In the genomic region with DNA sequence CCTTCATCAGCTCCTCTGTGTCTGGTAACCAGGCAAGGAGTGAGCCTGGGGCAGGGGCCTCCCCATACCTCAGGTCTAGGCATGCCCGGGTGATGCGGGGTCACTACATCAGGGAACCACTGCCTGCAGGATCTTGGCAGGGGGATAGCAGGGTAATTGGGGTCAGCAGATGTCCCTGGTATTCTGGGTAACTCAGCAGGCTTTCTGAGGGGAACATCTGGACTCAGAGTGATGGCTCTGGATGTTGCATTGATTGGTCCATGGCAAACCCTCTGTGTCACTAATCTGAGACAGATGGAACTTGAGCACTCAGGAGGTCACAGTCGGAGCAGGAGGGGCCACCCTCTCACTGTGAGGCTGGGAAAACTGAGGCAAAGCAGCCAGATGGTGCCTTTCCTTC, we compare ENCODE assay signal across 30 mouse cellular contexts. TPM values are rescaled to one million over a fixed set of nuclear protein-coding genes. Genes with fewer than 3 reads are reported as not detected.
DNase-seq lines count a peak whose midpoint lies in the region; ATAC-seq and TF ChIP-seq lines count a peak whose summit lies in the region.
"Had no signal": no experiment of that assay in that cellular context is flagged by ENCODE, and none has a peak within 500 bp of the region (broad histone marks: within the 10 kb centered on the region; RNA-seq: fewer than 3 reads in every experiment).

No protein-coding gene starts in this region.

- H3K4me2 ChIP-seq in hindbrain, postnatal 0 days (ENCODE audit: low read depth, low read length): no peak overlapping the region
- H3K4me2 ChIP-seq in liver, embryonic 12.5 days: no peak overlapping the region
- H3K4me2 ChIP-seq: embryonic facial prominence, embryonic 13.5 days; forebrain, embryonic 15.5 days; heart, embryonic 12.5 days; hindbrain, embryonic 12.5 days; limb, embryonic 15.5 days; liver, embryonic 15.5 days; lung, embryonic 15.5 days had no signal

- no peaks in the 10 kb centered on the region for H3K9me3 ChIP-seq in hindbrain, embryonic 10.5 days
- H3K9me3 ChIP-seq in hindbrain, postnatal 0 days (ENCODE audit: low read length): no peaks in the 10 kb centered on the region
- H3K9me3 ChIP-seq in limb, embryonic 10.5 days (replicated peaks): no peaks in the 10 kb centered on the region
- H3K9me3 ChIP-seq in liver, embryonic 12.5 days (replicated peaks): no peaks in the 10 kb centered on the region
- H3K9me3 ChIP-seq: embryonic facial prominence, embryonic 13.5 days; forebrain, embryonic 15.5 days; heart, embryonic 12.5 days; hindbrain, embryonic 12.5 days; limb, embryonic 15.5 days; liver, embryonic 15.5 days; lung, embryonic 15.5 days had no signal

- no peak for TF ChIP-seq CTCF in hindbrain, postnatal 0 days (IDR thresholded peaks at IDR 0.05; ENCODE audit: low read depth)

- DNase-seq in hindbrain, embryonic 10.5 days (ENCODE audit: low spot score): peak; percentile 50
- no peak for DNase-seq in hindbrain, postnatal 0 days (ENCODE audit: low spot score)
- peak; percentile 42 for DNase-seq in embryo, embryonic 9.5 days (ENCODE audit: extremely low spot score)
- peak; percentile 41 for DNase-seq in limb, embryonic 10.5 days (ENCODE audit: low spot score)
- DNase-seq in retina, postnatal 7 days (ENCODE audit: low read depth, low spot score): peak; percentile 13
- no peak for DNase-seq in adrenal gland, adult 18-20 months (ENCODE audit: low spot score in 2 of 2)
- DNase-seq in right cerebral cortex, postnatal 14 days: no peak
- DNase-seq: adrenal gland, postnatal 36 days; cerebellum, adult 18-20 months; cerebellum, postnatal 36 days; gastrocnemius, postnatal 10 days; heart, adult 18-20 months; heart, postnatal 10 days; kidney, adult 2 months; layer of hippocampus, postnatal 36 days; lung, postnatal 36 days; right cerebral cortex, postnatal 25 days; spleen, adult 18-20 months had no signal

- peaks cover 54% of the 10 kb centered on the region for H3K4me1 ChIP-seq in hindbrain, embryonic 10.5 days (replicated peaks)
- H3K4me1 ChIP-seq in hindbrain, postnatal 0 days (ENCODE audit: insufficient read depth, low read length): peaks cover 4% of the 10 kb centered on the region; the same call in 1 of the 2 replicates
- H3K4me1 ChIP-seq in limb, embryonic 10.5 days: peaks cover 55% of the 10 kb centered on the region
- no peaks in the 10 kb centered on the region for H3K4me1 ChIP-seq in liver, embryonic 12.5 days
- H3K4me1 ChIP-seq: limb, embryonic 15.5 days; liver, embryonic 15.5 days; lung, embryonic 15.5 days had no signal

- H3K27ac ChIP-seq in hindbrain, embryonic 10.5 days: no peak overlapping the region; the same call in 1 of the 2 replicates
- no peak overlapping the region for H3K27ac ChIP-seq in hindbrain, postnatal 0 days
- H3K27ac ChIP-seq in limb, embryonic 10.5 days: peak overlapping the region; percentile 38
- H3K27ac ChIP-seq in liver, embryonic 12.5 days: no peak overlapping the region
- H3K27ac ChIP-seq: embryonic facial prominence, embryonic 13.5 days; forebrain, embryonic 15.5 days; hindbrain, embryonic 12.5 days; kidney, postnatal 0 days; limb, embryonic 15.5 days; liver, embryonic 15.5 days; lung, embryonic 15.5 days had no signal

- H3K36me3 ChIP-seq in hindbrain, embryonic 10.5 days: no peaks in the 10 kb centered on the region
- H3K36me3 ChIP-seq in hindbrain, postnatal 0 days (ENCODE audit: insufficient read depth, low read length): no peaks in the 10 kb centered on the region
- H3K36me3 ChIP-seq in limb, embryonic 10.5 days: peaks cover 3% of the 10 kb centered on the region; the same call in 1 of the 2 replicates
- H3K36me3 ChIP-seq in liver, embryonic 12.5 days: no peaks in the 10 kb centered on the region
- H3K36me3 ChIP-seq: embryonic facial prominence, embryonic 13.5 days; forebrain, embryonic 15.5 days; hindbrain, embryonic 12.5 days; limb, embryonic 15.5 days; liver, embryonic 15.5 days; lung, embryonic 15.5 days had no signal

- WGBS in hindbrain, embryonic 10.5 days: 51% methylated on average over 3 of the region's 3 CpGs
- 65% methylated on average over 3 of the region's 3 CpGs for WGBS in hindbrain, postnatal 0 days
- 24% methylated on average over 3 of the region's 3 CpGs for WGBS in limb, embryonic 10.5 days
- 56% methylated on average over 3 of the region's 3 CpGs for WGBS in liver, embryonic 12.5 days (ENCODE audit: insufficient replicate concordance)

- H3K9ac ChIP-seq in hindbrain, postnatal 0 days (replicated peaks; ENCODE audit: low read length): no peak overlapping the region
- no peak overlapping the region for H3K9ac ChIP-seq in liver, embryonic 12.5 days
- H3K9ac ChIP-seq: embryonic facial prominence, embryonic 13.5 days; forebrain, embryonic 15.5 days; heart, embryonic 12.5 days; hindbrain, embryonic 12.5 days; limb, embryonic 15.5 days; liver, embryonic 15.5 days; lung, embryonic 15.5 days had no signal

- no peak for ATAC-seq in hindbrain, postnatal 0 days
- ATAC-seq in liver, embryonic 12.5 days: no peak
- ATAC-seq: forebrain, embryonic 15.5 days; inflammation-experienced regulatory T-cells, adult 6 months had no signal

- no peak overlapping the region for H3K4me3 ChIP-seq in hindbrain, embryonic 10.5 days
- no peak overlapping the region for H3K4me3 ChIP-seq in hindbrain, postnatal 0 days (ENCODE audit: low read length)
- 0 out of 2 replicates have a peak overlapping the region, but pooled peaks have one; percentile 3 for H3K4me3 ChIP-seq in limb, embryonic 10.5 days
- no peak overlapping the region for H3K4me3 ChIP-seq in liver, embryonic 12.5 days
- H3K4me3 ChIP-seq: embryonic facial prominence, embryonic 13.5 days; forebrain, embryonic 15.5 days; heart, embryonic 12.5 days; hindbrain, embryonic 12.5 days; limb, embryonic 15.5 days; liver, embryonic 15.5 days; lung, embryonic 15.5 days had no signal

- H3K27me3 ChIP-seq in hindbrain, embryonic 10.5 days (ENCODE audit: insufficient read depth, poor library complexity, severe bottlenecking): peaks cover 37% of the 10 kb centered on the region; the same call in 1 of the 2 replicates
- no peaks in the 10 kb centered on the region for H3K27me3 ChIP-seq in hindbrain, postnatal 0 days (ENCODE audit: insufficient read depth, low read length)
- peaks cover 28% of the 10 kb centered on the region; the same call in 1 of the 2 replicates for H3K27me3 ChIP-seq in limb, embryonic 10.5 days (ENCODE audit: low read depth, poor library complexity, severe bottlenecking)
- peaks cover 14% of the 10 kb centered on the region; the same call in 1 of the 2 replicates for H3K27me3 ChIP-seq in liver, embryonic 12.5 days (replicated peaks)
- H3K27me3 ChIP-seq: forebrain, embryonic 15.5 days; liver, embryonic 15.5 days; lung, embryonic 15.5 days had no signal

RNA-seq across cellular contexts. Expression of gene Adamtsl2, which starts 27.6 kb away (rescaled TPM):
- 4.0 and 7.0 TPM in 2 replicates for polyA plus RNA-seq in hindbrain, embryonic 10.5 days (2016; fragmentation: Nextera tagmentation; extraction: Ambion mirVana)
- total RNA-seq in hindbrain, postnatal 0 days (2014; rRNA removed): 8.7 and 9.9 TPM in 2 replicates
- polyA plus RNA-seq in hindbrain, postnatal 0 days (2015; fragmentation: Nextera tagmentation; extraction: Ambion mirVana): 4.4 and 5.3 TPM in 2 replicates
- 3.5 and 9.1 TPM in 2 replicates for polyA plus RNA-seq in limb, embryonic 10.5 days (2016; fragmentation: Nextera tagmentation; extraction: Ambion mirVana)
- total RNA-seq in adrenal gland, adult 18-20 months (2021): 10 to 100 TPM; 20.4 to 23.7 TPM
- 0.77 and 1.3 TPM in 2 replicates for polyA plus RNA-seq in liver, embryonic 12.5 days (2016; fragmentation: Nextera tagmentation; extraction: Ambion mirVana)
- total RNA-seq: megakaryocyte-erythroid progenitor cell, adult 5-6 weeks had no signal
- polyA plus RNA-seq: inflammation-experienced regulatory T-cells, adult 6 months had no signal

RNA-seq across cellular contexts. Expression of gene Mymk, which starts 34.8 kb away (rescaled TPM):
- polyA plus RNA-seq in hindbrain, embryonic 10.5 days (2016; fragmentation: Nextera tagmentation; extraction: Ambion mirVana): 0.11 and 0.29 TPM in 2 replicates
- not detected in 2 replicates for total RNA-seq in hindbrain, postnatal 0 days (2014; rRNA removed)
- 0.19 and 0.30 TPM in 2 replicates for polyA plus RNA-seq in hindbrain, postnatal 0 days (2015; fragmentation: Nextera tagmentation; extraction: Ambion mirVana)
- polyA plus RNA-seq in limb, embryonic 10.5 days (2016; fragmentation: Nextera tagmentation; extraction: Ambion mirVana): 0.16 and 1.5 TPM in 2 replicates
- not detected for total RNA-seq in adrenal gland, adult 18-20 months (2021)
- polyA plus RNA-seq in liver, embryonic 12.5 days (2016; fragmentation: Nextera tagmentation; extraction: Ambion mirVana): 0.14 and 0.90 TPM in 2 replicates
- total RNA-seq: adrenal gland, postnatal 36 days; heart, adult 18-20 months; megakaryocyte-erythroid progenitor cell, adult 5-6 weeks had no signal
- polyA plus RNA-seq: inflammation-experienced regulatory T-cells, adult 6 months; kidney, postnatal 0 days; urinary bladder, adult 2 months had no signal

RNA-seq across cellular contexts. Expression of gene Fam163b, which starts 35.5 kb away (rescaled TPM):
- polyA plus RNA-seq in hindbrain, embryonic 10.5 days (2016; fragmentation: Nextera tagmentation; extraction: Ambion mirVana): 0.26 TPM in 2 replicates
- 7.1 and 8.5 TPM in 2 replicates for total RNA-seq in hindbrain, postnatal 0 days (2014; rRNA removed)
- polyA plus RNA-seq in hindbrain, postnatal 0 days (2015; fragmentation: Nextera tagmentation; extraction: Ambion mirVana): 9.6 and 10.3 TPM in 2 replicates
- polyA plus RNA-seq in limb, embryonic 10.5 days (2016; fragmentation: Nextera tagmentation; extraction: Ambion mirVana): 0.48 and 0.79 TPM in 2 replicates
- 1 to 10 TPM; 2.4 to 2.9 TPM for total RNA-seq in adrenal gland, adult 18-20 months (2021)
- 0.08 TPM in 1 of 2 replicates, not detected in the other for polyA plus RNA-seq in liver, embryonic 12.5 days (2016; fragmentation: Nextera tagmentation; extraction: Ambion mirVana)
- total RNA-seq: megakaryocyte-erythroid progenitor cell, adult 5-6 weeks had no signal
- polyA plus RNA-seq: inflammation-experienced regulatory T-cells, adult 6 months; kidney, postnatal 0 days; liver, embryonic 15.5 days had no signal

RNA-seq across cellular contexts. Expression of gene Dbh, which starts 58.2 kb away (rescaled TPM):
- polyA plus RNA-seq in hindbrain, embryonic 10.5 days (2016; fragmentation: Nextera tagmentation; extraction: Ambion mirVana): 4.3 and 4.9 TPM in 2 replicates
- 14.0 and 16.5 TPM in 2 replicates for total RNA-seq in hindbrain, postnatal 0 days (2014; rRNA removed)
- polyA plus RNA-seq in hindbrain, postnatal 0 days (2015; fragmentation: Nextera tagmentation; extraction: Ambion mirVana): 9.3 and 11.2 TPM in 2 replicates
- not detected in 2 replicates for polyA plus RNA-seq in limb, embryonic 10.5 days (2016; fragmentation: Nextera tagmentation; extraction: Ambion mirVana)
- 100 to 1,000 TPM; 311 to 388 TPM for total RNA-seq in adrenal gland, adult 18-20 months (2021)
- 0.05 and 0.12 TPM in 2 replicates for polyA plus RNA-seq in liver, embryonic 12.5 days (2016; fragmentation: Nextera tagmentation; extraction: Ambion mirVana)
- total RNA-seq: megakaryocyte-erythroid progenitor cell, adult 5-6 weeks had no signal
- polyA plus RNA-seq: forebrain, embryonic 15.5 days had no signal

Comparison
In these comparisons a context has a peak if more than half of its experiments do, and no peak if none do; other contexts are left out.
1. DNase-seq: peak in hindbrain, embryonic 10.5 days (single experiment), embryo, embryonic 9.5 days (single experiment), limb, embryonic 10.5 days (single experiment) and retina, postnatal 7 days (single experiment); none in hindbrain, postnatal 0 days (single experiment), adrenal gland, adult 18-20 months (0 of 2) and right cerebral cortex, postnatal 14 days (single experiment).